In the genomic region with DNA sequence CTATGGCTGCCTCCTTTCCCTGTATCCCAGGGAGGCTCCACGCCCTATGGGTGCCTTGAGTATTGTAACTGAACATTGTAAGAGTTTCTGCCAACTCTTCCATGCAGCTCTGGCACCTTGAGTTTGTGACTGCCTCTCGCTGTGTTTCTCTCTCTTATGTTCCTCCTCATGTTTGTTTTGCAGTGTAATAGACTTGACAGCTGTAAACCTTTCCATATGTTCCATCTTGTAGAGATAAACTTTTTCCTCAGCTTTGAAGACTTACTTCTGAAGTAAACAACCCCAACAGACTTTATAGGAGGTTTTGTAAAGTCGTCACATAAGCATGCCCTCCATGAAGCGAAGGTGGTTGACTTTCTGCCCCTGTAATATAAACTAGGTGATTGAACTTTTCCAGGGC, we compare ENCODE assay signal across 25 mouse cellular contexts.
DNase-seq lines count a peak whose midpoint lies in the region; ATAC-seq and TF ChIP-seq lines count a peak whose summit lies in the region.
"Had no signal": no experiment of that assay in that cellular context is flagged by ENCODE, and none has a peak within 500 bp of the region (broad histone marks: within the 10 kb centered on the region; RNA-seq: fewer than 3 reads in every experiment).

No protein-coding gene starts in this region.

- no peaks in the 10 kb centered on the region for H3K9me3 ChIP-seq in kidney, embryonic 16.5 days (ENCODE audit: low read length)
- H3K9me3 ChIP-seq in embryonic facial prominence, embryonic 10.5 days: no peaks in the 10 kb centered on the region
- no peaks in the 10 kb centered on the region for H3K9me3 ChIP-seq in embryonic facial prominence, embryonic 13.5 days
- no peaks in the 10 kb centered on the region for H3K9me3 ChIP-seq in limb, embryonic 15.5 days
- H3K9me3 ChIP-seq: forebrain, embryonic 12.5 days; heart, embryonic 10.5 days; heart, embryonic 15.5 days; hindbrain, embryonic 12.5 days; liver, embryonic 13.5 days had no signal

- 55% methylated on average over 4 of the region's 4 CpGs for WGBS in kidney, embryonic 16.5 days
- WGBS in embryonic facial prominence, embryonic 10.5 days: 40% methylated on average over 4 of the region's 4 CpGs
- WGBS in embryonic facial prominence, embryonic 13.5 days: 43% methylated on average over 4 of the region's 4 CpGs
- 39% methylated on average over 4 of the region's 4 CpGs for WGBS in limb, embryonic 15.5 days

- no peak for DNase-seq in kidney, postnatal 36 days
- no peak for DNase-seq in embryonic facial prominence, embryonic 10.5 days (ENCODE audit: low spot score)
- no peak for DNase-seq in layer of hippocampus, adult 2 months (ENCODE audit: low spot score in 2 of 2)
- no peak for DNase-seq in frontal cortex, postnatal 36 days (ENCODE audit: low spot score in 2 of 2)
- DNase-seq: adrenal gland, postnatal 10 days; cerebellum, adult 11 months; cerebellum, adult 9-10 months; gastrocnemius, postnatal 25 days; heart, adult 11 months; kidney, adult 9 months; layer of hippocampus, adult 9-11 months; liver, embryonic 13.5 days; lung, adult 2 months; lung, postnatal 36 days had no signal

- H3K27ac ChIP-seq in kidney, embryonic 16.5 days (ENCODE audit: low read length): peak overlapping the region; percentile 46; the same call in 1 of the 2 replicates
- H3K27ac ChIP-seq in embryonic facial prominence, embryonic 10.5 days (replicated peaks): peak overlapping the region; percentile 57; the same call in 1 of the 2 replicates
- peak overlapping the region; percentile 63 for H3K27ac ChIP-seq in embryonic facial prominence, embryonic 13.5 days
- peak overlapping the region; percentile 34; the same call in 1 of the 2 replicates for H3K27ac ChIP-seq in limb, embryonic 15.5 days
- no peak overlapping the region for H3K27ac ChIP-seq in layer of hippocampus, adult 2 months
- H3K27ac ChIP-seq: forebrain, embryonic 12.5 days; heart, embryonic 10.5 days; heart, embryonic 15.5 days; hindbrain, embryonic 12.5 days; liver, embryonic 13.5 days had no signal

- no peak for TF ChIP-seq CTCF in layer of hippocampus, adult 2 months (conservative IDR thresholded peaks at IDR 0.05)

- peaks cover 12% of the 10 kb centered on the region for H3K4me1 ChIP-seq in kidney, embryonic 16.5 days (ENCODE audit: insufficient read depth, low read length)
- H3K4me1 ChIP-seq in embryonic facial prominence, embryonic 10.5 days: peaks cover 54% of the 10 kb centered on the region
- peaks cover 32% of the 10 kb centered on the region for H3K4me1 ChIP-seq in embryonic facial prominence, embryonic 13.5 days
- peaks cover 17% of the 10 kb centered on the region for H3K4me1 ChIP-seq in limb, embryonic 15.5 days
- H3K4me1 ChIP-seq: liver, embryonic 13.5 days had no signal

- no peak overlapping the region for H3K9ac ChIP-seq in kidney, embryonic 16.5 days (replicated peaks; ENCODE audit: low read length)
- H3K9ac ChIP-seq in embryonic facial prominence, embryonic 13.5 days: no peak overlapping the region
- H3K9ac ChIP-seq in limb, embryonic 15.5 days: no peak overlapping the region
- H3K9ac ChIP-seq: forebrain, embryonic 12.5 days; heart, embryonic 15.5 days; hindbrain, embryonic 12.5 days; liver, embryonic 13.5 days had no signal

- no peak overlapping the region for H3K4me3 ChIP-seq in kidney, embryonic 16.5 days (ENCODE audit: low read length)
- H3K4me3 ChIP-seq in embryonic facial prominence, embryonic 10.5 days: no peak overlapping the region
- no peak overlapping the region for H3K4me3 ChIP-seq in embryonic facial prominence, embryonic 13.5 days
- no peak overlapping the region for H3K4me3 ChIP-seq in limb, embryonic 15.5 days
- no peak overlapping the region for H3K4me3 ChIP-seq in layer of hippocampus, adult 2 months
- H3K4me3 ChIP-seq: forebrain, embryonic 12.5 days; heart, embryonic 10.5 days; heart, embryonic 15.5 days; hindbrain, embryonic 12.5 days; liver, embryonic 13.5 days had no signal

- no peak for ATAC-seq in kidney, embryonic 16.5 days (ENCODE audit: low FRiP score, low TSS enrichment)
- no peak for ATAC-seq in embryonic facial prominence, embryonic 13.5 days (ENCODE audit: insufficient number of reproducible peaks, insufficient read depth, low FRiP score, low TSS enrichment, low read depth)
- no peak for ATAC-seq in limb, embryonic 15.5 days (ENCODE audit: insufficient number of reproducible peaks, low FRiP score, low TSS enrichment, low read depth)
- ATAC-seq: intestine, embryonic 16.5 days; midbrain, embryonic 16.5 days; Patski had no signal

- H3K36me3 ChIP-seq in kidney, embryonic 16.5 days (ENCODE audit: insufficient read depth, low read length): no peaks in the 10 kb centered on the region
- H3K36me3 ChIP-seq in embryonic facial prominence, embryonic 10.5 days (replicated peaks): no peaks in the 10 kb centered on the region
- no peaks in the 10 kb centered on the region for H3K36me3 ChIP-seq in embryonic facial prominence, embryonic 13.5 days
- H3K36me3 ChIP-seq in limb, embryonic 15.5 days: no peaks in the 10 kb centered on the region
- H3K36me3 ChIP-seq: forebrain, embryonic 12.5 days; heart, embryonic 10.5 days; heart, embryonic 15.5 days; hindbrain, embryonic 12.5 days; liver, embryonic 13.5 days had no signal

- no peak overlapping the region for H3K4me2 ChIP-seq in kidney, embryonic 16.5 days (replicated peaks; ENCODE audit: low read depth, low read length)
- H3K4me2 ChIP-seq in embryonic facial prominence, embryonic 13.5 days: no peak overlapping the region
- no peak overlapping the region for H3K4me2 ChIP-seq in limb, embryonic 15.5 days
- H3K4me2 ChIP-seq: forebrain, embryonic 12.5 days; heart, embryonic 15.5 days; hindbrain, embryonic 12.5 days; liver, embryonic 13.5 days; midbrain, embryonic 11.5 days had no signal

- no peaks in the 10 kb centered on the region for H3K27me3 ChIP-seq in kidney, embryonic 16.5 days (ENCODE audit: insufficient read depth, low read length)
- no peaks in the 10 kb centered on the region for H3K27me3 ChIP-seq in embryonic facial prominence, embryonic 10.5 days (replicated peaks; ENCODE audit: low read depth, poor library complexity, severe bottlenecking)
- no peaks in the 10 kb centered on the region for H3K27me3 ChIP-seq in embryonic facial prominence, embryonic 13.5 days
- H3K27me3 ChIP-seq in limb, embryonic 15.5 days: no peaks in the 10 kb centered on the region
- H3K27me3 ChIP-seq: forebrain, embryonic 12.5 days; heart, embryonic 15.5 days; hindbrain, embryonic 12.5 days; liver, embryonic 13.5 days; Patski had no signal
